Mouse (Mus musculus) skeletal muscle tissue, adult 2 months (tissue): Measurements from ENCODE around the gene Pstpip1.

Source experiments
- DNase-seq: peaks from one replicate; pipeline ENCODE4 v3.0.0-alpha.2; 2012; ENCODE audit warnings: low read depth, low spot score

Gene Pstpip1

DNA sequence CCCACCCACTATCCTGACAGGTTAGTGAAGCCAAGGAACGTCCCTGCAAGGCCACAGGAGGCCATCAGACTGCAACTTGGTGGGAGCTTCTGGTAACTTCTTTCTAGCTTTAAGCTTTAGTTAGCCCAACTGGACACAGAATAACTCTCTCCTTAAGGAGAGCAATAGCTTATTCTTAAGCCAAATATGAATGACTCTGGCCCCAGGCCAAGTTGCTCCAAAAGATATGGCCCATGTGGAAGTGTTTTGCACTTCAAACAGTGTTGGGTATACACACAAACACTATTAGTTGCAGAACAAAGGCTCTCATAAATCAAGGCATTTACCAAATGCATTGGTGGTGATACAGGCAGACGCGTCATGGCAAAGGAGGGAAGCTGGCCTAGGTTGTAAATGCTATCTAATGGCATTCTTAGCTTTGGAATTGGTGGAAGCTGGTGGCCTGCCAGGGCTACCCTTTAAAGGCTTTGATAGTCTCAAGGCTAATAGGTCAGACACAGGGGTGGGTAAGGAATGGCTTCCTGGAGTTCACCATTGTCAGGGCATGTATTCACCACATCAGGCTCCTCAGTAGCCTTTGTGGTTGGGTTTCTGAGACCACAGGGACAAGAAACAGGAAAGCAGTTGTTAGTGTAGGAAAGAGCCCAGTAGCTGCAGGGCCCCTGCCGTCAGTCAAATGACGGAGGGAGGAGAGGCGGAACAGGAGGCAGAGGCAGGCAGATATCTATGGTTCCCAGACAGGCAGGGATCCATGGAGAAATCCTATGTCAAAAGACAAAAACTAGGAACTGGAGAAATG lies 16.7 kb downstream of the Pstpip1 start:
- DNase-seq: no peak

DNA sequence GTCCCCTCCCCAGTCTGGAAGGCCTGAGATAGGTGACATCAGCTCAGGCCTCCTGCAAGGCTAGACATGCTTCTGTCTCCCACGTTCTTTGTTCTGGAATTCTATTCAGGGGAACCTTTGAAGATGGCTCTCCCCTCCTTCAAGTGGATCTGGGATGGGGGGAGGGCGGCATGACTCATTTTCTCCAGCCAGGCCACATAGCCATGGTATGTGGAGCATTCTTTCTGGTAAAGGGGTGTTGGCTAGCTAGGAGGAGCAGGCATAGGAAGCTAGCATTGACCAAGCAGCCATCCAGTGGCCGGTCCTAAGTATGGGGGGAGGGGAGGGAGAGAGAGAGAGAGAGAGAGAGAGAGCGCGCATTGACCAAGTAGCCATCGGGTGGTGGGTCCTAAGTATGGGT lies 17.8 kb downstream of the Pstpip1 start:
- no peak for DNase-seq

DNA sequence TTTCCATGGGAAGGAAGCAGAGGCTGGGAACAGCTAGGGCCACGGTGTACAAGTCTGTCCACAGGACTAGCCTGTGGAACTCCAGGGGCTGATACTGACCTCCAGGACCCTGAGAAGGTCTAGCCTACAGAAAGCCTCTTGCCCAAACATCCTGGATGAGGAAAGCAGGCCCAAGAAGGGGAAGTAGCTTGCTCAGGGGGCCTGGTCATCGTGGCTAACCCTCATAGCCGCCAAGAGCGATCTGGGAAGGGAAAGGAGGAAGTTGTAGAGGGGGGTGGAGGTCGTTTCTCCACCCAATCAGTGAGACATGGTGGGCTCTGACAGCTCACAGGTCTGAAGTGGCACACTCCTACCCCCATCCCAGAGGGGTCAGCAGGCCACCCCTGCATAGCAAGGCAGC lies 18.4 kb downstream of the Pstpip1 start:
- DNase-seq: no peak

GRCm38 (mm10) chr9:56118091-56118490 lies 28.3 kb downstream of the Pstpip1 start:
- no peak for DNase-seq

GRCm38 (mm10) chr9:56118582-56118981 lies 28.8 kb downstream of the Pstpip1 start:
- DNase-seq: peak; percentile 75

- no peak for DNase-seq
Observed at GRCm38 (mm10) chr9:56119651-56120050, 29.9 kb downstream of the Pstpip1 start.

GRCm38 (mm10) chr9:56121097-56121496 lies 31.3 kb downstream of the Pstpip1 start:
- DNase-seq: no peak

- no peak for DNase-seq
Observed at GRCm38 (mm10) chr9:56122973-56123372, 33.2 kb downstream of the Pstpip1 start.

GRCm38 (mm10) chr9:56123613-56124012 lies 33.9 kb downstream of the Pstpip1 start:
- no peak for DNase-seq

DNA sequence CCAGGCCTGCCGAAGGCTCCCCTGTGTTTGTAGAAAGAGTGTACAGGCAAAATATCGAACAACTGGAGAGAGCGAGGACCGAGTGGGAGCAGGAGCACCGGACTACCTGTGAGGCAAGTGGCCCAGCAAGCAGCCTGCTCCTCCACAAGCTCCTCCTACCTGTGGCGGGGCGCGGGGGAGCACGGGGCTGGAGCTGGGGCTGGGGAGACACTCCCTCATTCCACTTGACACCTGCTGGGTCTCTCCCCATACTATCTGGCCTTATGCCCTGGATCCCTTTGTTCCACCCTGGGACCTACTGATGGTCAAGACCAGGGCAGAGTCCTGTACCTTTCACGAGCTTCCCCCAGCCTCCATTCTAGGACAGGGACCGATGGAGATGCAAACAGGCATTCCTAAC lies 34.8 kb downstream of the Pstpip1 start:
- DNase-seq: no peak

- DNase-seq: no peak
Observed at GRCm38 (mm10) chr9:56126453-56127173, 36.9 kb downstream of the Pstpip1 start.

DNA sequence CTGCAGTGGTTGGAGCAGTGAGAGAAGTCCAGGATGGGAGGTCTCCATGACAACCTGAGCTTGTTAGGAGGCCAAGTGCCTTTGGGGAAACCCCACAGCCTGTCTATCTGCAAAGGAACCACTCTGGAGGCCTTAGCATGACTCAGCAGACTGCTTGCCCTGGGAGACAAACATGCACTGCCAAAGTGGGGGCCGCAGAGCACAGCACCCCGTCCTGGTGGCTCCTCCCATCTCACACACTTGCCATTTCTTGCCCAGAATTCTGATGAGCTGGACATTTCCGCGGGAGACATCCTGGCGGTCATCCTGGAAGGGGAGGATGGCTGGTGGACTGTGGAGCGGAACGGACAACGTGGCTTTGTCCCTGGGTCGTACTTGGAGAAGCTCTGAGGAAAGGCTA lies 38.6 kb downstream of the Pstpip1 start:
- DNase-seq: peak; percentile 63

DNA sequence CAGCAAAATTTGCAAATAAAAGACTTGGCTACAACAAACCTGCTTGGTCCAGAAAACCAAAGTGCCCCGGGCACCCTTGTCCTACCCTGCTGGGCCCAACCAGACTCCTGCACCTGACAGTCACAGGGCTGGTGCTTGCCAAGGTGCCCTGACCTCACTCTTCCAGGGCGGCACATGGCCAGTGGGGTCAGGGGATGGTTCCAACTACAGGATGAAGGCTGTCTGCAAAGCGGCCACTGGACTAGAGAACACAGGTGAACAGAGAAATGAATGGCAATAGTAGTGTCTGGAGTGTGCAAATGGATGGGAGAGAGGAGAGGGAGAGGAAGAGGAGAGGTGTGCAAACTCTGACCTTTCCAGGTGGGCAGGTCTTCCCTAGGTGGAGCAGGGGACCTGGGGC lies 40.2 kb downstream of the Pstpip1 start:
- DNase-seq: no peak

GRCm38 (mm10) chr9:56130536-56130935 lies 40.8 kb downstream of the Pstpip1 start:
- DNase-seq: no peak

GRCm38 (mm10) chr9:56131813-56132525 lies 42.2 kb downstream of the Pstpip1 start:
- no peak for DNase-seq

DNA sequence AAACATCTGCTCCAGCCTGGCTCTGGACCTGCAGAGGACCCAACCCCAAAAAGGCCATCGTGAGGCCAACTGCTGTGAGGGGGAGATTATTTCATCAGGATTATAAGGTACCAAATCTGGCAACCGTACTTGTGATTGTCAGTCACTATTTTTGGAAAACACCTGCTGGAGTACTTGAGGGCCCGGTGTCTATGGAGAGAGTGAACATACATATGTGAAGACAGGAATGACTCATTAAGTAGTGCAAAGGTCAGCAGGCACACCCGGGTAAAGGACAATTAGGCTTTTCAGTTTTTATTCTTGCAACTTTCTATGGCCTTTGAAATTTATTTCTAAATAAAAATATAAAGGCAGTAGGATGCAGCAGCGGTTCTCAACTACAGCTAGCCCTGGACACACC lies 44.2 kb downstream of the Pstpip1 start:
- no peak for DNase-seq

- DNase-seq: no peak
Observed at GRCm38 (mm10) chr9:56134614-56135013, 44.9 kb downstream of the Pstpip1 start.

- DNase-seq: no peak
Observed at GRCm38 (mm10) chr9:56135590-56136197, 45.9 kb downstream of the Pstpip1 start.

- no peak for DNase-seq
Observed at GRCm38 (mm10) chr9:56141776-56142175, 52.0 kb downstream of the Pstpip1 start.

DNA sequence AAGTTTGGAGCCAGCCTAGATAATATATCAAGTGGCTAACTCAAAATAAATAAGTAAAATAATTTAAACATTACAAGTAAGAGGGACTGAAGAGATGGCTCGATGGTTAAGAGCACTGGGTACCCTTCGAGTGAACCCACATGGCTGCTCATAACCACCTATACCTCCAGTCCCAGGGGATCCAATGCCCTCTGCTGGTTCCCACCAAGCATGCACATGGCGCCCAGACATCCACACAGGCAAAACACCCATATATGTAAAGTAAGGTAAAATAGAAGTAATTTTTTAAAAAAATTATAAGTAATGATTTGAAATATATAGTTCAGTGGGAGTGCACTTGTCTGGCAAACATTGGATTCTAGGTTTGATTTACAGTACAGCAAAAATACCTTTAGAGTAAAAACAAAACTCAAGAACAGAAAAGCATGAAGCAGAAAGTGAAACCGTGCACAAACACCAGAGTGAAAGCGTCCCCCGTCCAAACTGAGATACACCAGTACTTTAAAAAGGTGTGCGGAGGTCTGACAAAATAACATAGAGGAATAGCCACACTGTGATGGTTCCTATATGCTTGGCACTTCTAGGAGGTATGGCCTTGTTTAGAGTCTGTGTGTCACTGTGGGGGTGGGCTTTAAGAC lies 54.7 kb downstream of the Pstpip1 start:
- DNase-seq: no peak

- no peak for DNase-seq
Observed at GRCm38 (mm10) chr9:56146326-56146923, 56.7 kb downstream of the Pstpip1 start.
